Mouse (Mus musculus) gastrocnemius, postnatal 25 days (tissue): ENCODE results near the gene Hoxc5. TPM values are rescaled to one million over a fixed set of nuclear protein-coding genes. Genes with fewer than 3 reads are reported as not detected.
A peak's percentile ranks its signal among the peaks of the same experiment; 100 is the strongest.

Experiments used
- DNase-seq: peaks from one replicate; pipeline ENCODE4 v3.0.0; 2022
- microRNA-seq, 2 experiments: library from miRNA; unstranded; fragments of <30 nt; microRNA quantifications; one replicate each; pipeline ENCODE4 v1.2.0; 2021; ENCODE audit warnings: borderline replicate concordance in 2 of 2
- total RNA-seq, 2 experiments: library from RNA; stranded (reverse); gene quantifications; 1 replicate in 1 of 2; 2 replicates in 1 of 2; pipeline ENCODE4 v1.2.3; 2021

Gene Hoxc5
- total RNA-seq, 2 experiments from 2014 or later, result 1.6 to 1.8 TPM

DNA sequence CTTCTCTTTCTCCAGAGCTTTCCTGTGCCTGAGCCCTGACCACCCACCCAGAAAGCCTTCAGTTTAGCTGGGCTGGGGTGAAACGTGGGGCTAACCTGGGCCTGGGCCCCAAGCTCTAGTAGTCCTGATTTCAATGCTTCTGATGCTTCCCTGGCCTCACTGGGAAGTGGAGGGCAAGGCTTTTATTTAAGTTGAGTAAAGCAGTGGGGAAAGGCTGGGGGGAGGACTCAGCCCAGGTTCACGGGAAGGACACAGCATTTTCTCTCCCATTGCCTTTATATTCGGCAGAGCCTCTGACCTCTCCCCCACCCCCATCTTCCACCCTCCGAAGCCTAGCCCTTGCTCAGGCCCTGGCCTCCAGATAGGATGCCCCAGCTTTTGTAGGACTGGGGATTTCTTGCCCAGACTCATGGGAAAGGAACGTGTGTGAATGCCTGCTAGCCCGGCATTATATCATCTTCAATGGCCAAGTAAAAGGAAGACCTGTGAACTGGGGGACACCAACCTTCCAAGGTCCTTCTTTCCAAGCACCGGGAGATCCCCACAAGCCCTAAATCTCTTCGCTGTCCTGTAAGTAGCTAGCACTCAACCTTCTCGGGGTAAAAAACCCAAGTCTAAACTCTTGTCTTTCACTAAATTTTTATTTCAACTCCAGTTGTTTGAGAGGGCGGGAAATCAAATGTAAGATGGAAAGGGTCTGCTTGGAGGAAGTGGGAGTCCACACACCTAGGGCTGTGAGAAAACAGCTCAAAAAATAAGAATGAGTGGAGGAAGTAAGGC lies 71.6 kb downstream of the Hoxc5 start:
- no peak for DNase-seq

DNA sequence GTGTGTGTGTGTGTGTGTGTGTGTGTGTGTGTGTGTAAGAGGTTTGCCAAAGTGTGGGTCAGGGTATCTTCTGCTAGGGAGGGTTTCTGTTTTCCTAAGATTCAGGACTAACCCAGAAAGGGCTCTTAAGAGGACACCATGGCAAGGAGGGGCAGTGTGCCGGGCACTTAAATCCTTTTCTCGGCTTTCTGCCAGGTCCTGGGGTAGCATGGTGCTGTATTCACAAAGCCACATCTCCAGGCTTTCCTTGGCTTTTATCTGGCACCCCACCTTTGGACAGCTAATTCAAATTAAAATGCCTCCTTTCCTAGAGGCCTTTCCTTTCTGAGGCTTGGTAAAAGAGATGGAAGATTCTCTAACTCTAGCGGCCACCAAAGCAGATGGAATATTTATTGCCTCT lies 72.4 kb downstream of the Hoxc5 start:
- no peak for DNase-seq

GRCm38 (mm10) chr15:103040601-103041000 lies 73.4 kb downstream of the Hoxc5 start:
- no peak for DNase-seq

DNA sequence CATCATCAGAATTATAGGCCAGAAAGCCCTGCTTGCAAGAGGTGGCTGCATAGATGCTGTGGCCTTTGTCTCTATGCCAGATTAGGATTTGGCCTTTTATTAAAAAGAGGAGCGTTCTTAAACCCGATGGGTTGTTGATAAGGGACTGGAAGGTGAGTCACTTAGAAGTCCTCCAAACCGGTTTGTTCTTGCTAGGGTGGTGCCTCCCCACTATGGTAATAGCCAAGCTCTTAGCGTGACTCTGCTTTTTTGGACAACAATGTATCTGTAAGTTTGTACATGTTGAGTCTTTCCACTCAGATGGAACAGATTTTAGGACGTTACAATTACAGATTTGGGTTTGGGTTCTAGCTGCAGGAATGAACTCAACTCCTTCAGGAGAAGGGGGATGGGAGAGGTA lies 74.4 kb downstream of the Hoxc5 start:
- DNase-seq, result no peak

GRCm38 (mm10) chr15:103042209-103042608 lies 75.0 kb downstream of the Hoxc5 start:
- DNase-seq, result no peak

GRCm38 (mm10) chr15:103051670-103052069 lies 84.4 kb downstream of the Hoxc5 start:
- no peak for DNase-seq

GRCm38 (mm10) chr15:103053210-103053609 lies 86.0 kb downstream of the Hoxc5 start:
- DNase-seq, result no peak

DNA sequence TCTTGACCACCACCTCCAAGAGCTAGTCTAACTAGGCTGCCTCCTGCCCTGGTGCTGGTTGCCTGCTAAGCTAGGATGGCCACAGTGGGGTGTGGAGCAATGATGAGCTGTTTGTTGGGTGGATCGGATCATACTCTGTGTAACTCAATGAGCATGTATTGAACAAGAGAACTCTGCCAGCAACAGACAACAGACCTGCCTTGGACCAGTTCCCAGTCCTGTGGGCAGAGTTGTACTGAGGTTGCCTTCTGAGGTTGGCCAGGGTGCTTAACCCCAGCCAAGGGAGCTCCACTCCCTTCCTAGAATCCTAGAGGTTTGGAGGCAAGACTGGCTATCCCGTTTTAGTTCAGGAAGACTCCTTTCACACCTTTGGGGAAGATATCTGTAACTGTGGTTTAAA lies 89.2 kb downstream of the Hoxc5 start:
- no peak for DNase-seq

DNA sequence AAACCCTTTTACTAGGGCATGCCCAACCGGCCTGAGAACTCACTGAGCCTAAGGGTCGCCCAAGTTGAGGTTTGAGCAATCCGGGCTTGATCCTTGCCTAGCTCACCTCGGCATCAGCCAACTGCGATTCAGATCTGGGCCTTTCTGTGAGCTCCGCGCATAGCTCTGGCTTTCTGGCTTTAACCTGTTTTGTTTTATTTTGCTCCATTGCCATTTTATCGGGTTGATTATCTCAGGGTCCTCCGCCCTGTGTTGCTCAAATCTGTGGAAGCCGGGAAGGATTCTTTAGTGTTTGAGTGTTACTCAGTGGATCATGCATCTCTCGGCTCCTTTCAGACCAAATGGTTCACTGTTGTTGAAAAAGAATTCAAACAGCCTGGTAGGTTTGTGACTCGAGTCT lies 91.5 kb downstream of the Hoxc5 start:
- DNase-seq, result no peak

GRCm38 (mm10) chr15:103059393-103059992 lies 92.2 kb downstream of the Hoxc5 start:
- no peak for DNase-seq

- DNase-seq, result no peak
These were observed 92.7 kb downstream of the Hoxc5 start for GRCm38 (mm10) chr15:103060021-103060340.

- DNase-seq, result peak; percentile 47
These were observed 93.3 kb downstream of the Hoxc5 start for GRCm38 (mm10) chr15:103060341-103061130.

DNA sequence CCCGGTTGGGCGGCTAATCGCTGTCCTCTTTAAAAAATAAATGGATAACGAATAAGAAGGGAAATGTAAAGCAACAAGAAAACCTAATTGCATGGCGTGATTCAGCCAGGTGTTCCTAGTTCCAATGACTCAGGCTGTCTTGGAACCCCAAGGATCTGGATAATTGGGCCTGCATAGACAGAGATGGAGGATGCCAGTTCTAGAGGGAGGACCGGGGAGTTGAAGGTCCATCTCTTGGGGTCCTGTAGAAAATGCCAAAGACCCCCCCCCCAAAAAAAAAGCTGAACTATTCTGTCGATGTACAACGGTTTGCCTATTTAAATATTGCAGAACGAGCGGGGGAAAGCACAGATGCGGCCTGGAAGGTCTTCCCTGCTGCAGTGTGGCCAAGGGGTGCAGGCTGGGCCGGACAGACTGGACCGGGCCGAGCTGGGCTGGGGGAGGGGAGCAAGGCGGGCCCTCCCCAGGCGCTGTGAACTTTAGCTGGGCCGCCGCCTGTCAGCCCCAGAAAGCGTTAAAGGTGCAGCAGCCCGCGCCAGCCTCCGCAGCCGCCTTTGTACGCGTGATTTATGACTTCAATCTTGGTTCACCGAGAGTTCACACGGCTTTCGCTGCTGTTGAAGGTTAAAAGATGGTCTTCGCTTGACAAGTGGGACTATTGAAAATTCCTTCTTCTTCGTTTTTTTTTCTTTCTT lies 94.0 kb downstream of the Hoxc5 start:
- DNase-seq, result peak; percentile 47

GRCm38 (mm10) chr15:103061988-103062387 lies 94.7 kb downstream of the Hoxc5 start:
- DNase-seq, result no peak

DNA sequence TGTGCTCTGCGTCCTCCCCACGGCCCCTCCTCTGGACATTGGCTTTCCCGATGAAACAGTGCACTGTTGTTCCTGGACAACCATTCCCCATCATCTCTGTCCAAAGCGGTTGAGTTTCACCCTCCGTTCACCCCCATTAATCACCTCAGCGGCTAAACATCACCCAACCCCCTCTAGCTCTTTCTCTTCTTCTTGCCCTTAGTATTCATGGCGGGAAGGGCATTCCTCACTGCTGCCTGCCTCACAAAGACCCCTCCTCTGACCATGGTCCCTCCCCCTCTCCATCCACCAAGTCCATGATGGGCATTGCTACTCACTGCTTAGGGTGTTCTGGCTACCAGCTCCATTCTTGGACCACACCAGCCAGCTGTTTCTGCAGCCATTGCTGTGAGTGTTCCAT lies 98.4 kb downstream of the Hoxc5 start:
- DNase-seq, result no peak

Small RNA genes within 50 kb of the gene (microRNA-seq; reads per million reads assigned to microRNA genes)
- gene Mir196a-2 (1,625 to 1,952 reads per million in 2 experiments), gene Mir615 (219 to 370 reads per million in 2 experiments)

Other genes with a start within 250 kb of the Hoxc5 start
- 10 to 100 TPM; 58.1 to 58.3 TPM for gene Calcoco1, start 245.3 kb upstream of the Hoxc5 start, total RNA-seq
- gene Hoxc13, start 46.3 kb upstream of the Hoxc5 start, total RNA-seq, result not detected
- gene Hoxc12, start 30.7 kb upstream of the Hoxc5 start, total RNA-seq, result not detected
- gene Hoxc11, start 13.0 kb upstream of the Hoxc5 start, total RNA-seq, result 1 to 10 TPM; 6.2 to 7.2 TPM
- gene Hoxc10, start 647 bp upstream of the Hoxc5 start, total RNA-seq, result 10 to 100 TPM; 61.5 to 69.5 TPM
- gene Hoxc9, start 9.0 kb downstream of the Hoxc5 start, total RNA-seq, result 1 to 10 TPM; 4.6 to 6.5 TPM
- gene Hoxc8, start 23.2 kb downstream of the Hoxc5 start, total RNA-seq, result 1 to 10 TPM; 1.3 to 1.6 TPM
- 1 to 10 TPM; 5.3 to 8.1 TPM for gene Hoxc6, start 30.8 kb downstream of the Hoxc5 start, total RNA-seq
- 1 to 10 TPM; 3.8 to 4.1 TPM for gene Hoxc4, start 51.5 kb downstream of the Hoxc5 start, total RNA-seq
- 10 to 100 TPM in 1 of 2 experiments, 1 to 10 TPM in 1; 9.4 to 11.7 TPM for gene Smug1, start 199.6 kb downstream of the Hoxc5 start, total RNA-seq